Mouse (Mus musculus) myocyte (in vitro differentiated cells): Measurements from ENCODE around the gene 9430015G10Rik.

ENCODE experiments used
- CEBPB ChIP-seq: IDR thresholded peaks from 2 replicates; pipeline ENCODE4 v1.6.1; 2011; ENCODE audit warnings: mild to moderate bottlenecking, moderate library complexity; ENCODE audit not compliant: poor library complexity, insufficient read depth, severe bottlenecking
- E2F4 ChIP-seq: IDR thresholded peaks from one replicate; pipeline ENCODE4 v1.6.1; 2011; ENCODE audit warnings: mild to moderate bottlenecking, control low read depth, moderate library complexity; ENCODE audit not compliant: insufficient read depth
- MAX ChIP-seq: IDR thresholded peaks from one replicate; pipeline ENCODE4 v1.6.1; 2011; ENCODE audit warnings: low read depth, mild to moderate bottlenecking, control low read depth
- MYOD1 ChIP-seq, 3 experiments: IDR thresholded peaks; one replicate each; pipeline ENCODE4 v1.6.1; 2011; ENCODE audit warnings: control low read depth in 2 of 3, low read depth in 2 of 3, mild to moderate bottlenecking in 2 of 3, moderate library complexity in 1 of 3; ENCODE audit not compliant: insufficient read length in 2 of 3, control insufficient read depth in 1 of 3
- MYOG ChIP-seq, 3 experiments: IDR thresholded peaks; one replicate each; pipeline ENCODE4 v1.6.1; 2011; ENCODE audit warnings: control low read depth in 2 of 3, low read depth in 2 of 3, mild to moderate bottlenecking in 2 of 3; ENCODE audit not compliant: insufficient read length in 2 of 3, control insufficient read depth in 1 of 3, insufficient read depth in 1 of 3
- POLR2A ChIP-seq: IDR thresholded peaks from one replicate; pipeline ENCODE4 v1.6.1; 2011; ENCODE audit warnings: low read depth, mild to moderate bottlenecking, control low read depth, moderate library complexity; ENCODE audit not compliant: insufficient read length
- POLR2AphosphoS2 ChIP-seq: IDR thresholded peaks from one replicate; pipeline ENCODE4 v1.6.1; 2011; ENCODE audit warnings: low read depth, control low read depth; ENCODE audit not compliant: insufficient read length
- REST ChIP-seq: IDR thresholded peaks from one replicate; pipeline ENCODE4 v1.6.1; 2011; ENCODE audit warnings: mild to moderate bottlenecking, control low read depth, moderate library complexity; ENCODE audit not compliant: insufficient read depth, insufficient read length
- SRF ChIP-seq: IDR thresholded peaks from one replicate; pipeline ENCODE4 v1.6.1; 2011; ENCODE audit warnings: low read depth; ENCODE audit not compliant: control insufficient read depth, insufficient read length
- TCF12 ChIP-seq: IDR thresholded peaks from one replicate; pipeline ENCODE4 v1.6.1; 2011; ENCODE audit warnings: mild to moderate bottlenecking, control low read depth; ENCODE audit not compliant: poor library complexity, insufficient read depth, severe bottlenecking
- TCF3 ChIP-seq: IDR thresholded peaks from one replicate; pipeline ENCODE4 v1.6.1; 2011; ENCODE audit warnings: low read depth, control low read depth; ENCODE audit not compliant: insufficient read length
- USF1 ChIP-seq: IDR thresholded peaks from one replicate; pipeline ENCODE4 v1.6.1; 2011; ENCODE audit warnings: low read depth, mild to moderate bottlenecking, control low read depth, moderate library complexity

DNA sequence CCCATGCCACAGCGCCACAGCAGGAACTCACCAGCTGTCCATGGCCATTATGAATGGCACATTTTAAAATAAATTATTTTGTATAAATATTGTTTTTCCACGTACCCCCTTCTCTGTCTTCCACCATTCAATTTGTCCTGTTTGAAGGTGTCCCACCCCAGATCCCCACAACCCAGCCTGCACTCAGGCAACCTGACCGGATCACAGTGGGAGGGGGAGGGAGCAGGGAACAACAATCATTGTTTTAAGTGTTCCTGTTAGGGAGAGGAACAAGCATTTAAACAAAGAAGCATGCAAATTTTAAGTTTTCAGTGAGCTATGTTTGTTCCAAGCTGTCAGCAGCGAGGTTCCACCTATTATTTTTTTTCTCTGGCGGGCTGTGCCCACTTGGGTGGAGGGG, 23.6 kb downstream of the 9430015G10Rik start:
- TF ChIP-seq POLR2A (no peak), MYOD1 (IDR thresholded peaks at IDR 0.05; ENCODE audit: control insufficient read depth in 1 of 3, insufficient read length in 2 of 3, low read depth in 2 of 3) (no peak), MAX (no peak), TCF12 (no peak), POLR2AphosphoS2 (no peak), USF1 (no peak), MYOG (IDR thresholded peaks at IDR 0.05; ENCODE audit: control insufficient read depth in 1 of 3, insufficient read depth in 1 of 3, insufficient read length in 2 of 3, low read depth in 2 of 3) (no peak), TCF3 (no peak), E2F4 (no peak), REST (no peak), SRF (no peak), CEBPB (no peak)
